Mouse (Mus musculus): ENCODE results near the gene Enpp1. TPM values are rescaled to one million over a fixed set of nuclear protein-coding genes. Genes with fewer than 3 reads are reported as not detected.

The Enpp1 gene
- polyA plus RNA-seq, 1 experiment from 2014 or later = 7.2 TPM

- ATAC-seq (ENCODE audit: insufficient number of reproducible peaks, insufficient read depth, low FRiP score, low read depth) = peak; percentile 80
- H3K4me3 ChIP-seq (ENCODE audit: control insufficient read depth in 1 of 2, insufficient read depth in 1 of 2, low read depth in 1 of 2, low read length in 2 of 2) = peak within 1 kb of the TSS; percentile 64 to 65
- peak within 1 kb of the TSS; percentile 84 for H3K4me2 ChIP-seq (ENCODE audit: low read length)
- no peaks in the 10 kb centered on the region for H3K9me3 ChIP-seq (ENCODE audit: control insufficient read depth, low read length)
- peaks cover 13 to 32% of the 10 kb centered on the region in 2 experiments for H3K4me1 ChIP-seq (ENCODE audit: control insufficient read depth in 2 of 2, insufficient read depth in 2 of 2, low read length in 2 of 2)
- H3K36me3 ChIP-seq (ENCODE audit: control insufficient read depth, insufficient read depth, low read length) = peaks cover 19% of the 10 kb centered on the region
- H3K9ac ChIP-seq (ENCODE audit: low read length) = peak within 1 kb of the TSS; percentile 89
- no peaks in the 10 kb centered on the region for H3K27me3 ChIP-seq (ENCODE audit: control insufficient read depth, insufficient read depth, low read length)
- H3K27ac ChIP-seq (replicated peaks in 1 of 2; ENCODE audit: control insufficient read depth in 1 of 2, insufficient read depth in 1 of 2, low read depth in 2 of 2, low read length in 2 of 2) = peak within 1 kb of the TSS; percentile 84 to 97
- under 1% methylated on average over 53 of the region's 53 CpGs for WGBS
Observed at GRCm38 (mm10) chr10:24595250-24596002, 116.5 kb downstream of the Enpp1 start, which contains the start of gene Ccn2. Gene Ccn2, plus strand, starts transcription at chr10:24595442.

DNA sequence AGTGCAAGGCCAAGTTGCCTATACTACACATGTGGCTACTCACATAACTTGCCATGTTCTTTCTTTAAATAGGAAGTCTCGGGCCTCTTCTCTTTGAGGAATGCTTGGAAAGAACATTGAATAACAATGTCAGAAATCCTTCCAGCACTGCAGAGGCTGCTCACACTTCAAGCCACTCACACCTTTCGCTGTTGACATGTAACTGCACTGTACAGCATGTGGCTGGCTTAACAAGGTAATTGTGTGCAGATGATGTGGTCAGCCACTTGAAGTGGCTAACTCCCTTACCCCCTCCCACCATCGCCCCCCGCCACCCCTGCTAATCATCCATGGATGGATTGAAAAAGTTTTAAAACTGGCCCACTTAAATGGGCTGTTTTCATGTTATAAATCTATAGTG, 118.4 kb downstream of the Enpp1 start:
- peak; percentile 45; the same call in 1 of the 2 replicates for ATAC-seq (ENCODE audit: insufficient number of reproducible peaks, insufficient read depth, low FRiP score, low read depth)
- Histone ChIP-seq H3K27ac (replicated peaks in 1 of 2; ENCODE audit: control insufficient read depth in 1 of 2, insufficient read depth in 1 of 2, low read depth in 2 of 2, low read length in 2 of 2) (peak overlapping the region; percentile 89 to 92; a peak in 3 of 4 replicates), H3K4me3 (ENCODE audit: control insufficient read depth in 1 of 2, insufficient read depth in 1 of 2, low read depth in 1 of 2, low read length in 2 of 2) (no peak overlapping the region), H3K9me3 (ENCODE audit: control insufficient read depth, low read length) (no peaks in the 10 kb centered on the region), H3K9ac (ENCODE audit: low read length) (peak overlapping the region; percentile 89), H3K27me3 (ENCODE audit: control insufficient read depth, insufficient read depth, low read length) (no peaks in the 10 kb centered on the region), H3K36me3 (ENCODE audit: control insufficient read depth, insufficient read depth, low read length) (peaks cover 16% of the 10 kb centered on the region), H3K4me2 (ENCODE audit: low read length) (peak overlapping the region; percentile 84), H3K4me1 (ENCODE audit: control insufficient read depth in 2 of 2, insufficient read depth in 2 of 2, low read length in 2 of 2) (peaks cover 13 to 32% of the 10 kb centered on the region in 2 experiments)
- WGBS = 24% methylated on average over 4 of the region's 4 CpGs

- H3K9me3 ChIP-seq (ENCODE audit: control insufficient read depth, low read length) = no peaks in the 10 kb centered on the region
- no peaks in the 10 kb centered on the region for H3K27me3 ChIP-seq (ENCODE audit: control insufficient read depth, insufficient read depth, low read length)
- H3K36me3 ChIP-seq (ENCODE audit: control insufficient read depth, insufficient read depth, low read length) = peaks cover 11% of the 10 kb centered on the region
- ATAC-seq (ENCODE audit: insufficient number of reproducible peaks, insufficient read depth, low FRiP score, low read depth) = no peak
- whole genome bisulfite sequencing = 6% methylated on average over 7 of the region's 7 CpGs
- no peak overlapping the region for H3K4me3 ChIP-seq (ENCODE audit: control insufficient read depth in 1 of 2, insufficient read depth in 1 of 2, low read depth in 1 of 2, low read length in 2 of 2)
- H3K9ac ChIP-seq (ENCODE audit: low read length) = no peak overlapping the region
- peak overlapping the region; percentile 33 for H3K4me2 ChIP-seq (ENCODE audit: low read length)
- H3K4me1 ChIP-seq (ENCODE audit: control insufficient read depth in 2 of 2, insufficient read depth in 2 of 2, low read length in 2 of 2) = peaks cover 13 to 28% of the 10 kb centered on the region in 2 experiments
- peak overlapping the region; percentile 89 to 92 for H3K27ac ChIP-seq (replicated peaks in 1 of 2; ENCODE audit: control insufficient read depth in 1 of 2, insufficient read depth in 1 of 2, low read depth in 2 of 2, low read length in 2 of 2)
Observed at GRCm38 (mm10) chr10:24592969-24593368, 119.0 kb downstream of the Enpp1 start.

- 81% methylated on average over 2 of the region's 2 CpGs for WGBS
- Histone ChIP-seq H3K36me3 (ENCODE audit: control insufficient read depth, insufficient read depth, low read length) (peaks cover 5% of the 10 kb centered on the region), H3K4me3 (ENCODE audit: control insufficient read depth in 1 of 2, insufficient read depth in 1 of 2, low read depth in 1 of 2, low read length in 2 of 2) (no peak overlapping the region), H3K27ac (replicated peaks in 1 of 2; ENCODE audit: control insufficient read depth in 1 of 2, insufficient read depth in 1 of 2, low read depth in 2 of 2, low read length in 2 of 2) (no peak overlapping the region), H3K4me2 (ENCODE audit: low read length) (no peak overlapping the region), H3K4me1 (ENCODE audit: control insufficient read depth in 2 of 2, insufficient read depth in 2 of 2, low read length in 2 of 2) (peaks cover 9 to 23% of the 10 kb centered on the region in 2 experiments), H3K27me3 (ENCODE audit: control insufficient read depth, insufficient read depth, low read length) (no peaks in the 10 kb centered on the region), H3K9me3 (ENCODE audit: control insufficient read depth, low read length) (no peaks in the 10 kb centered on the region), H3K9ac (ENCODE audit: low read length) (no peak overlapping the region)
- no peak for ATAC-seq (ENCODE audit: insufficient number of reproducible peaks, insufficient read depth, low FRiP score, low read depth)
Observed at GRCm38 (mm10) chr10:24592318-24592717, 119.6 kb downstream of the Enpp1 start.

DNA sequence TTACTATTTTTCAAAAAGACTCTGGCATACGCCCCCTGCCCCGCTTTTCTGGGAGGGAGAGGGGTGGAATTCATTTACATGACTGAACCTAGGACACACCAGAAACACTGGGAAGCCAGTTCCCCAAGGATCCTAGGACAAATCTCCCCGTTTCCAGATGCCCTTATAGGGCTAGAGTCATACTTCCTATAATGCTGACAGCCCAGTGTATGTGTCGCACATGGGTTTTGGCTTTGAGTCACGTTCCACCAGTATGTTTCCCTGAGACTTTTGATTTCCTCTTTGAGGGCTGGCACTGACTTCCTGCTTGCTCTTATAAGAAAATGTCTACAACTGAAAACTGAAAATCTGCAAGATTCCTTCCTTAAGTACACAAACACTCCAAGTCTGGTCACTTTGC, 120.2 kb downstream of the Enpp1 start:
- Histone ChIP-seq H3K27ac (replicated peaks in 1 of 2; ENCODE audit: control insufficient read depth in 1 of 2, insufficient read depth in 1 of 2, low read depth in 2 of 2, low read length in 2 of 2) (0 out of 4 replicates have a peak overlapping the region, but pooled peaks of 1 of the 2 experiments have one; percentile 2), H3K4me1 (ENCODE audit: control insufficient read depth in 2 of 2, insufficient read depth in 2 of 2, low read length in 2 of 2) (peaks cover 7 to 21% of the 10 kb centered on the region in 2 experiments), H3K4me2 (ENCODE audit: low read length) (no peak overlapping the region), H3K36me3 (ENCODE audit: control insufficient read depth, insufficient read depth, low read length) (peaks cover 2% of the 10 kb centered on the region), H3K9me3 (ENCODE audit: control insufficient read depth, low read length) (no peaks in the 10 kb centered on the region), H3K4me3 (ENCODE audit: control insufficient read depth in 1 of 2, insufficient read depth in 1 of 2, low read depth in 1 of 2, low read length in 2 of 2) (no peak overlapping the region), H3K27me3 (ENCODE audit: control insufficient read depth, insufficient read depth, low read length) (no peaks in the 10 kb centered on the region), H3K9ac (ENCODE audit: low read length) (no peak overlapping the region)
- 72% methylated on average over 5 of the region's 5 CpGs for WGBS
- no peak for ATAC-seq (ENCODE audit: insufficient number of reproducible peaks, insufficient read depth, low FRiP score, low read depth)

GRCm38 (mm10) chr10:24591136-24591535, 120.8 kb downstream of the Enpp1 start:
- H3K4me2 ChIP-seq (ENCODE audit: low read length) = no peak overlapping the region
- H3K36me3 ChIP-seq (ENCODE audit: control insufficient read depth, insufficient read depth, low read length) = no peaks in the 10 kb centered on the region
- H3K4me3 ChIP-seq (ENCODE audit: control insufficient read depth in 1 of 2, insufficient read depth in 1 of 2, low read depth in 1 of 2, low read length in 2 of 2) = no peak overlapping the region
- no peak overlapping the region for H3K9ac ChIP-seq (ENCODE audit: low read length)
- no peaks in the 10 kb centered on the region for H3K9me3 ChIP-seq (ENCODE audit: control insufficient read depth, low read length)
- ATAC-seq (ENCODE audit: insufficient number of reproducible peaks, insufficient read depth, low FRiP score, low read depth) = no peak
- WGBS = 28% methylated on average over 4 of the region's 4 CpGs
- H3K27ac ChIP-seq (replicated peaks in 1 of 2; ENCODE audit: control insufficient read depth in 1 of 2, insufficient read depth in 1 of 2, low read depth in 2 of 2, low read length in 2 of 2) = 0 out of 4 replicates have a peak overlapping the region, but pooled peaks of 1 of the 2 experiments have one; percentile 2
- H3K4me1 ChIP-seq (ENCODE audit: control insufficient read depth in 2 of 2, insufficient read depth in 2 of 2, low read length in 2 of 2) = peaks cover 7 to 20% of the 10 kb centered on the region in 2 experiments
- no peaks in the 10 kb centered on the region for H3K27me3 ChIP-seq (ENCODE audit: control insufficient read depth, insufficient read depth, low read length)

GRCm38 (mm10) chr10:24590546-24590945, 121.4 kb downstream of the Enpp1 start:
- ATAC-seq (ENCODE audit: insufficient number of reproducible peaks, insufficient read depth, low FRiP score, low read depth) = no peak
- WGBS = 87% methylated on average over 4 of the region's 4 CpGs
- H3K9me3 ChIP-seq (ENCODE audit: control insufficient read depth, low read length) = no peaks in the 10 kb centered on the region

More at GRCm38 (mm10) chr10:24590546-24590945, 121.4 kb downstream of the Enpp1 start:
- Histone ChIP-seq H3K4me2 (ENCODE audit: low read length) (no peak overlapping the region), H3K4me3 (ENCODE audit: control insufficient read depth in 1 of 2, insufficient read depth in 1 of 2, low read depth in 1 of 2, low read length in 2 of 2) (no peak overlapping the region), H3K27ac (replicated peaks in 1 of 2; ENCODE audit: control insufficient read depth in 1 of 2, insufficient read depth in 1 of 2, low read depth in 2 of 2, low read length in 2 of 2) (no peak overlapping the region), H3K4me1 (ENCODE audit: control insufficient read depth in 2 of 2, insufficient read depth in 2 of 2, low read length in 2 of 2) (peaks cover 7 to 20% of the 10 kb centered on the region in 2 experiments), H3K9ac (ENCODE audit: low read length) (no peak overlapping the region), H3K27me3 (ENCODE audit: control insufficient read depth, insufficient read depth, low read length) (no peaks in the 10 kb centered on the region), H3K36me3 (ENCODE audit: control insufficient read depth, insufficient read depth, low read length) (no peaks in the 10 kb centered on the region)
